Mouse (Mus musculus): ENCODE data around the gene Gm43720.
"Not testable (repeated sequence)": the region's sequence is repeated elsewhere in the genome, so short reads cannot be mapped to it uniquely, and the experiment has no call there.

Gm43720 gene

DNA sequence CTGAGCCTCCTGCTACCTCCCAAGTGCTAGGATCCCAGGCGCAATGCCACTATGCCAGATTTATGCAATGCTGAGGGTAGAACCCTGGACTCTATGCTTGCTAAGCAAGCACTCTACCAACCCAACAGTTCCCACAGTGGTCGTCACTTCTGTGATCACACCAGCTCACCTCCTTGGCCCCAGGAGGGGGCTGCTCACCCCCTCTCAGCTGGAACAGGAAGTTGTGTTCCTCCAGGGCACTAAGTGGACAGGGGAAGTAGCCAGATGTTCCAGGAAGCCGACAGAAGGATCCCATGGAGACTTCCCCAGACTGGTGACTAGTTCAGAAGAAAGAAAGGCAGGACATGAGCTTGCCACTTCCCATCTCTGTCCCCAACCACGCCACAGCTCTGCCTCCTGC lies 17.8 kb downstream of the Gm43720 start:
- peak; percentile 21 for DNase-seq (ENCODE audit: low spot score)

GRCm38 (mm10) chr5:138260834-138261233 lies 18.9 kb downstream of the Gm43720 start:
- no peak for DNase-seq (ENCODE audit: low spot score)

GRCm38 (mm10) chr5:138260051-138260450 lies 19.7 kb downstream of the Gm43720 start:
- no peak for DNase-seq (ENCODE audit: low spot score)

GRCm38 (mm10) chr5:138258993-138259392 lies 20.8 kb downstream of the Gm43720 start:
- DNase-seq (ENCODE audit: low spot score): no peak

DNA sequence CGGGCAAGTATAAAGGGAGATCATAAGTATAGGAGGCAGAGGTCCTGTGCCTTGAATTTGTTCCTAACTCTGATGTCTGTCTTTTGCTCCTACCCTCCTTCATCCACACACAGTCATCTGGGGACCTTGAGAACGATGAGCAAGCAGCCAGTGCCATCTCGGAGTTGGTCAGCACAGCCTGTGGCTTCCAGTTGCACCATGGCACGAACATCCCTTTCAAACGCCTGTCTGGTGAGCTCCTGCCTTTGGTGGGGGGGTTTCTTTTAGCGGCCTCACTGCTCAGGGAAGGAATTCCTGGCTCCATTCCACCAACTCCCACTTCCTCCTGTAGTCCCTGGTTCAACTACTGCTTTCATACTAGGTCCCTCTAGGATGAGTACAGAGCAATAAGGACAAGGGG lies 21.2 kb downstream of the Gm43720 start:
- DNase-seq (ENCODE audit: low spot score): peak; percentile 29

- DNase-seq (ENCODE audit: low spot score): no peak
These were observed 21.7 kb downstream of the Gm43720 start for GRCm38 (mm10) chr5:138258078-138258477.

GRCm38 (mm10) chr5:138257585-138257978 lies 22.2 kb downstream of the Gm43720 start:
- DNase-seq (ENCODE audit: low spot score): no peak

DNA sequence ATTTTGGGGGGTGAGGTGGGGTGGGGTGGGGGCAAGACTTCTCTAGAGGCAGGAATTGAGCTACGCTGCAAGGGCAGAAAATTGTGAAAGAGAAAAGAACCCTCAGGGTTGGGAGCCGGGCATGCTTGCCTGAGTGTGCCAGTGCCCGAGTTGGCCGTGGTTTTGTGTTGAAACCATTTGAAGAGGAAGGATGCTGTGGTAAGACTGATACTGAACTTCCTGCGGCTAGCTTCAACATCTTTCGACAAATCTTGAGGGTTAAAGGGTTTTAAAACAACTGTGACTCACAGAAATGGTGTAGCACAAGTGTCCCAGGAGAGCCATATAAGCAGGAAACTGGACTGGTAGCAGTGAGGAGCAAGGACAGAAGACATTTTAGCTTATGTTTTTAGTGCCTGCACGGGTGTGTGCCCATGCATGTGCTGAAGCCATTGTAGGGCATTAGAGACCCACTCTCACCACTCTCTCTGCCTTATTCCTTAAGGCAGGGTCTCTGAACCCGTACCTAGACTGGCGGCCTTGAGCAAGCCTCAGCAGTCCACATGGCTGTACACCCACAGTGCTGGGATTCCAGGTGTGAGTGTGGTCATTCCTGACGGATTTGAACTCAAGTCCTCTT lies 22.7 kb downstream of the Gm43720 start:
- DNase-seq (ENCODE audit: low spot score): peak; percentile 54

- no peak for DNase-seq (ENCODE audit: low spot score)
These were observed 23.7 kb downstream of the Gm43720 start for GRCm38 (mm10) chr5:138256094-138256467.

- peak; percentile 97 for DNase-seq (ENCODE audit: low spot score)
These were observed 24.2 kb downstream of the Gm43720 start, which contains the start of gene Lamtor4 for GRCm38 (mm10) chr5:138255353-138256093. TSS of gene Lamtor4 (plus strand) at chr5:138255482.

- no peak for DNase-seq (ENCODE audit: low spot score)
These were observed 26.7 kb downstream of the Gm43720 start for GRCm38 (mm10) chr5:138253061-138253460.

- no peak for DNase-seq (ENCODE audit: low spot score)
These were observed 28.6 kb downstream of the Gm43720 start for GRCm38 (mm10) chr5:138251144-138251543.

DNA sequence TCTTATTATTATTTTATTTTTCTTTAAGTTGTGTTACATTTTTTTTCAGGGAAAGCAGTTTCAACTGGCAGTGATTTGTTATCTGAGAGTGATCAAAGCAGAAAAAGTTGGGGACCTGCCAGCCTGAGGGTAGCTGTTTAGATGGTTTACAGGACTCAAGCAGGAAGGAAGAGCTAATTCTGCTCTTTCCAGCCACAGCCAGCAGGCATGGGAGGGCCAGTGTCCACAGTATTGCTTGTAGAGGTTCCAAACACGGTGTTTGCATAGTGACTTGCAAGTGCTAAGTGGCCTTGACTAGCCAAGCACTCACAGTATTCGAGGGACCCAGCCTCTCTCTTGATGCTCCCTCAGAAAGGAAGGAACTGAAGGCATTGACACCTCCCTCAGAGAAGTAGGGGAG lies 38.2 kb downstream of the Gm43720 start:
- DNase-seq (ENCODE audit: low spot score): no peak

- DNase-seq (ENCODE audit: low spot score): no peak
These were observed 45.5 kb downstream of the Gm43720 start for GRCm38 (mm10) chr5:138234224-138234623.

- DNase-seq (ENCODE audit: low spot score): no peak
These were observed 46.0 kb downstream of the Gm43720 start for GRCm38 (mm10) chr5:138233778-138234177.

GRCm38 (mm10) chr5:138229511-138229910 lies 50.2 kb downstream of the Gm43720 start:
- no peak for DNase-seq (ENCODE audit: low spot score)

- peak; percentile 21 for DNase-seq (ENCODE audit: low spot score)
These were observed 51.7 kb downstream of the Gm43720 start for GRCm38 (mm10) chr5:138228026-138228425.

GRCm38 (mm10) chr5:138227367-138227766 lies 52.4 kb downstream of the Gm43720 start:
- DNase-seq (ENCODE audit: low spot score): no peak

DNA sequence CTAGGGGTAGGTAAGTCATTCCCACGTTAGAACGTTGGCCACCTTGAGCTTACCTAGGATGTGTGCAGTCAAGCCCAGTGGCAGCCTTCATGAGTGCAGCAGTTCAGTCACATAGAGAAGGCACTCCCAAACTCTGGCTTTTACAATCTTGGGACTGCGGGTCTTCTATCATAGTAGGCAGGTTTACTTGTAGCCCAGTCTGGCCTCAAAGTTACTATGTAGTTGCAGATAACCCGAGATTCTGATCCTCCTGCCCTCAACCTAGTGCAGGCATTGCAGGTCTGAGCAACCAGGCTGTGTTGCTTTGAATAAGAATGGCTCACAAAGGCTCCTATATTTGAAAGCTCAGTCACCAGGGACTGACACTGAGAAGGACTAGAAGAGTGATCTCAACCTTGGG lies 53.3 kb downstream of the Gm43720 start:
- no peak for DNase-seq (ENCODE audit: low spot score)

DNA sequence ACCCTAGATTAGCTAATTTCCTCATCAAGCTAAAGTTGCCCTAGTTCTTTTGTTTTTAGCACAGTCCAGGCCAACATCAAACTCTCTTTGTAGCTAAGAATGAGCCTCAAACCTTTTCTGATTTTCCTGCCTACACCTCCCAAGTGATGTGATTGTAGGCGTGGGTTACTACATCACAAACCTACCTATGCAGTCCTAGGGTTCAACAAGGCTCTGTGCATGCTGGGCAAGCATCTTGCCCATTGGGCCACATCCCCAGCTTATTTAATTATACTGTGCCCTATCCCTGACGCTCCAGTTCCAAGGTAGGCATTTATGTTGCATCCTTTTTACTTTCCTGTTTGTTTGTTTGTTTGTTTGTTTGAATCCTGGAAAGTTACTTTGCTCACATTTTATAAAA lies 54.1 kb downstream of the Gm43720 start, which contains the start of gene Nxpe5:
Gene Nxpe5, plus strand, starts transcription at position 199 of the 400 bp plus-strand sequence.
- no peak for DNase-seq (ENCODE audit: low spot score)

GRCm38 (mm10) chr5:138223287-138223686 lies 56.5 kb downstream of the Gm43720 start:
- DNase-seq (ENCODE audit: low spot score): no peak

GRCm38 (mm10) chr5:138222111-138222510 lies 57.6 kb downstream of the Gm43720 start:
- DNase-seq (ENCODE audit: low spot score): peak; percentile 87

GRCm38 (mm10) chr5:138219864-138220263 lies 59.9 kb downstream of the Gm43720 start:
- DNase-seq (ENCODE audit: low spot score): no peak

DNA sequence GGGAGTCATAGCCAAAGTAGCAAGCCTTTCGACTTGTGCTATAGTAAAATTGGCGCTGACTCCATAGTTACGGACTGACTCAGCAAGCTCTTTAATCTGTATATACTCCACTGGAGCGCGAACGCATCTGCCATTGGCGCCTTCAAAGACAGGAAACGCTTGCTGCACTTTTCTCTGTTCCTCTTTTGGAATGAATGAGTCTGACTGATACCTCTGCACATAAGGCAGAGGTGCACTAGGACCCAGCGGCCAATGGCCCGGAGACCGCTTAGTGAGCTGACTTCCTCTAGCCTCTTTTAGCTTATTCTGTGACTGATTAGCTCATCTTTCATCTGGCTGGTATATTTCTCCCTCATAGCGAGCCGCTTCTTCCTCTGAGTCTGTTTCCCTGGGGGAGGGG lies 63.1 kb downstream of the Gm43720 start:
- DNase-seq (ENCODE audit: low spot score): not testable (repeated sequence)
